Mouse (Mus musculus) hindbrain, embryonic 11.5 days (tissue): ENCODE data around the gene Coro2a. TPM values are rescaled to one million over a fixed set of nuclear protein-coding genes. Genes with fewer than 3 reads are reported as not detected.

Experiments used
- ATAC-seq: fragments of 200-750 bp; cut with Nextera tagmentation; 2 replicates; pipeline ENCODE4 v1.8.0; 2017; ENCODE audit warnings: mild to moderate bottlenecking, moderate TSS enrichment, moderate library complexity; ENCODE audit not compliant: low FRiP score
- DNase-seq: peaks from one replicate; pipeline ENCODE4 v3.0.0-alpha.2; 2015; ENCODE audit warnings: low spot score
- H3K27ac ChIP-seq: fragments of 300-500 bp; sonication (generic); 2 replicates; pipeline ENCODE4 v1.5.1; 2014; ENCODE audit warnings: mild to moderate bottlenecking, low read depth, low read length
- H3K27me3 ChIP-seq: fragments of 300-500 bp; sonication (generic); 2 replicates; pipeline ENCODE4 v1.6.1; 2014; ENCODE audit warnings: mild to moderate bottlenecking, low read length, moderate library complexity, mixed read lengths; ENCODE audit not compliant: control insufficient read depth, insufficient read depth
- H3K36me3 ChIP-seq: fragments of 300-500 bp; sonication (generic); 2 replicates; pipeline ENCODE4 v1.6.1; 2014; ENCODE audit warnings: mild to moderate bottlenecking, low read length, moderate library complexity, mixed read lengths; ENCODE audit not compliant: control insufficient read depth, insufficient read depth
- H3K4me1 ChIP-seq: fragments of 300-500 bp; sonication (generic); replicated peaks from 2 replicates; pipeline ENCODE4 v1.6.1; 2014; ENCODE audit warnings: low read length, mixed read lengths; ENCODE audit not compliant: control insufficient read depth, insufficient read depth
- H3K4me2 ChIP-seq: fragments of 300-500 bp; sonication (generic); replicated peaks from 2 replicates; pipeline ENCODE4 v1.6.1; 2014; ENCODE audit warnings: mild to moderate bottlenecking, low read depth, low read length
- H3K4me3 ChIP-seq: fragments of 300-500 bp; sonication (generic); 2 replicates; pipeline ENCODE4 v1.5.1; 2014; ENCODE audit warnings: low read depth, low read length
- H3K9ac ChIP-seq: fragments of 300-500 bp; sonication (generic); 2 replicates; pipeline ENCODE4 v1.6.1; 2014; ENCODE audit warnings: low read depth, low read length
- H3K9me3 ChIP-seq: fragments of 300-500 bp; sonication (generic); 2 replicates; pipeline ENCODE4 v1.6.1; 2016; ENCODE audit warnings: low read length; ENCODE audit not compliant: control insufficient read depth
- WGBS: fragments of 180-500 bp; shearing (Covaris S2); extraction: QIAGEN DNeasy Blood & Tissue Kit; methylation state at CpG from one replicate; pipeline ENCODE4 v1.1.7; 2014; 5-methylcytosine and 5-hydroxymethylcytosine counted together
- polyA plus RNA-seq: library from polyadenylated mRNA; unstranded; fragments of >200 nt; fragmentation: Nextera tagmentation; extraction: Ambion mirVana; gene quantifications from 2 replicates; pipeline ENCODE4 v1.2.1, GENCODE M21; 2014

The Coro2a gene
- polyA plus RNA-seq, 1 experiment from 2014 or later: 3.6 TPM

DNA sequence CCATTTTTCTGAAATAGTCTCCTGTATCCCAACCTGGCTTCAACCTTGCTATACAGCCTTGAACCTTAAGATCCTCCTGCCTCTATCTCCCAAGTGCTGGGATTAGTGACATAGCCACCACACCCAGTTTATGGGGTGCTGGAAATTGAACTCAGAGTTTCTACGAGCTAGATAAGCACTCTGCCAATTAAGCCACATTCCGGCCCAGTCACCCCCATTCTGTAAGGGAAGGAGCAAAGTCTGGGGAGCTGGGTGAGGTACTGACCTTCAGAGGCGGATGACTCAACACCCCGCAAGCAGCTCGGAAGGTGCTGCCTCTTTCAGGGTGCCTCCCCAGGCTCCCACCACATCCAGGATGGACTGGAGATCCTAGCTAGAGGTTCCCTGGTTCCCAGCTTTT lies 7.9 kb downstream of the Coro2a start:
- Histone ChIP-seq H3K4me3 (no peak overlapping the region), H3K9me3 (no peaks in the 10 kb centered on the region), H3K4me2 (no peak overlapping the region), H3K4me1 (no peaks in the 10 kb centered on the region), H3K27ac (no peak overlapping the region), H3K27me3 (no peaks in the 10 kb centered on the region), H3K9ac (no peak overlapping the region), H3K36me3 (no peaks in the 10 kb centered on the region)
- ATAC-seq (no peak), DNase-seq (no peak)
- WGBS: 92% methylated on average over 5 of the region's 5 CpGs

DNA sequence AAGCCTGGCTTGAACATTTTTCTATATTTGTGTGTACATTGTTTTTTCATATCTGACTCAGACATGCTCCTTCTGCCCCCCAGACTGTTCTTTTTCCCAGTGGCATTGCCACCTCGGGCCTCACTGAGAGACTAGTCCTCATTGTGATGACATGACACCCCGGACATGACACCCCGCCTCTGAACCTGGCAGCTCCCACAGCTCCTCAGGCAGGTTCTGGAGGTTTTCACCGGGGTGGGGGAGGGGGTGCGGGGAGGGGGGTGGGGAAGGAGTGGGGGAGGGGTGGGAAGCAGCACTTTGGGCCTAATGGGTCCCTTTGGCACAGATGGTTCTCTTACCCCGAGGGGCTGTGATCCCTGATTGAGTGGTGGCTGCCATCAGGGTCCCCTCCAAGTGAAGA lies 8.5 kb downstream of the Coro2a start:
- no peaks in the 10 kb centered on the region for H3K9me3 ChIP-seq
- H3K27me3 ChIP-seq: no peaks in the 10 kb centered on the region
- 61% methylated on average over 6 of the region's 6 CpGs for WGBS
- H3K9ac ChIP-seq: no peak overlapping the region
- H3K27ac ChIP-seq: no peak overlapping the region
- H3K4me2 ChIP-seq: no peak overlapping the region
- no peaks in the 10 kb centered on the region for H3K36me3 ChIP-seq
- H3K4me3 ChIP-seq: no peak overlapping the region
- H3K4me1 ChIP-seq: no peaks in the 10 kb centered on the region
- DNase-seq (no peak), ATAC-seq (no peak)

DNA sequence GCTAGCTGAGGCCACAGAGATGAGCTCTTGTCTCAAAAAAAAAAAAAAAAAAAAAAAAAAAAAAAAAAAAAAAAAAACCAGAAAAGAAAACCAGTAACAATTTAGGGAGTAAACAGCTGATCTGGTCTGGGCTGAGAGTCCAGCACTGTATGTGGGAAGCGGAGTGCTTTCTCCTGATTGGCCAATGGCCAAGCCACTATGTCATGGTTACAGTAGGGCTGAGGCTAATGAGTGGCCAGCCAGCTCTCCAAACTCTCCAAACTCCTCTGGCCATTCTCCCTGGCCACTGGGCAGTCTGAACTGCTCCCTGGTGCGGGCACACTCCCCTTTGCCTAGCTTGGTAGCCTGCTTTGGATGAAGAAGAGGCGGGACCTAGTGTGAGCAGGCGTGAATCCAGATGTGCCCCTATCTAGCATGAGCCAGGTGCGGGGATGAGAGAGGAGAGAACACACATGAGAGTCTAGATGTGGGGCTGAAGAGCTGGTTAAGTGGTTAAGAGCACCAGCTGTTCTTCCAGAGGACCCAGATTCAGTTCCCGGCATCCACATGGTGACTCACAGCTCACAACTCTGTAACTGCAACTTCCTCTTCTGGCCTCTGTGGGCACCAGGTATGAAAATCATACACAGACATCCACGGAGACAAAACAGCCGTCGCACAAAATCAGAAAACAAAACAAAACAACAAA lies 10.0 kb downstream of the Coro2a start:
- DNase-seq: no peak
- ATAC-seq: no peak
- no peak overlapping the region for H3K27ac ChIP-seq
- no peaks in the 10 kb centered on the region for H3K9me3 ChIP-seq
- H3K9ac ChIP-seq: no peak overlapping the region
- no peak overlapping the region for H3K4me2 ChIP-seq
- H3K4me1 ChIP-seq: no peaks in the 10 kb centered on the region
- 91% methylated on average over 9 of the region's 9 CpGs for WGBS
- no peaks in the 10 kb centered on the region for H3K27me3 ChIP-seq
- no peak overlapping the region for H3K4me3 ChIP-seq
- H3K36me3 ChIP-seq: no peaks in the 10 kb centered on the region

DNA sequence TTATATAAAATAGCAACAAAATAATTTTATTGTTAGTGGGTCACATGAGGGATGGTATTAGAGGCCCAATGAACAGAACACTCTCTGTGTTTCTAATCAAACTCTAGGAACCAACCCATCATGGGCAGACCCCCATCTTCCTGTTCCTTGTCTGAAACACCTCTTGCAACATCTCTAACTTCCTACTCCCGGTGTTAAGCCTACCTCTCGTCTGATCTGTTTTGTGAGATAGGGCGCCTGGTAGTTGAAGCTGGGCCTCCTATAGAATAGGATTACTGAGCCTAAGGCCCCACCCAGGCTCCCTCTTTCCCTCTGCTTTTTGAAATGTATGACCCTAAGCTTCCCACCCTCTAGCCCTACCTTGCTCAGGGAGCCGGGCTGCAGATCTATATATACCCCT lies 11.2 kb downstream of the Coro2a start:
- Histone ChIP-seq H3K36me3 (no peaks in the 10 kb centered on the region), H3K27ac (no peak overlapping the region), H3K27me3 (no peaks in the 10 kb centered on the region), H3K9me3 (no peaks in the 10 kb centered on the region), H3K9ac (no peak overlapping the region), H3K4me3 (no peak overlapping the region), H3K4me1 (no peaks in the 10 kb centered on the region), H3K4me2 (no peak overlapping the region)
- DNase-seq: no peak
- ATAC-seq: no peak
- whole genome bisulfite sequencing: 80% methylated on average over 4 of the region's 4 CpGs

DNA sequence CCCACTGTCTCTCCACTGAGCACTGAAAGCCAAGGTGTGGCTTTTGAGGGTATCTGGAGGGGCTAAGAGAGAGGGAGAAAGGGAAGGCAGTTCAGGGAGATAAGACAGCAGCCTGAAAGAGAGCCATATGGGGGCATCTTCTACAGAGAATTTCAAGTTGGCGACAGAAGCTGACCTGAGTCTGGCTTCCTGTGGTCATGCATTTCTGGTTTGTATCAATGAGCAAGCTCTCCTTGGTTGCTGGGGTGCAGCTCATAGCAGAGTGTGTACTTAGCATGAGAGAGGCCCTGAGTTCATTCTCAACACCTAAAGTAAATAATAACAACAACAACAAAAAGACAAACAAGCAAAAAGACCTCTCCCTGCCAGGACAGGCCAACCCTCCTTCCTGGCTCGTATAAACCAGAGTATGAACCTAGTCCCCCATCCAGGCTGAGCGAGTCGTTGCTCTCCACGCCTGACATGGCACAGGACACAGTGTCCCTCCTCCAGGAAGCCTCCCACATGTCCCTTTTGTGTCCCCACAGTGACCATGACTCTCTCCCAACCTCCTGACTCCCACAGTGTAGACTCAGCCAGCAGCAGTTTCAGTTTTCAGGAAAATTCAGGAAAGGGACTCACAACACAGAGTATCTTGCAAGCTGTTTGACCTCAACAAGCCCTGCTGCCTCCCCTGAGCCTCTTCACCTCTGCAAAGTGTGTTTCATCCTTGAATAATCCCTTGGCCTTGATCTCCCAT lies 11.9 kb downstream of the Coro2a start:
- Histone ChIP-seq H3K4me3 (no peak overlapping the region), H3K27me3 (no peaks in the 10 kb centered on the region), H3K9ac (no peak overlapping the region), H3K9me3 (no peaks in the 10 kb centered on the region), H3K27ac (no peak overlapping the region), H3K4me1 (no peaks in the 10 kb centered on the region), H3K4me2 (no peak overlapping the region), H3K36me3 (no peaks in the 10 kb centered on the region)
- 72% methylated on average over 5 of the region's 5 CpGs for WGBS
- no peak for ATAC-seq
- no peak for DNase-seq

DNA sequence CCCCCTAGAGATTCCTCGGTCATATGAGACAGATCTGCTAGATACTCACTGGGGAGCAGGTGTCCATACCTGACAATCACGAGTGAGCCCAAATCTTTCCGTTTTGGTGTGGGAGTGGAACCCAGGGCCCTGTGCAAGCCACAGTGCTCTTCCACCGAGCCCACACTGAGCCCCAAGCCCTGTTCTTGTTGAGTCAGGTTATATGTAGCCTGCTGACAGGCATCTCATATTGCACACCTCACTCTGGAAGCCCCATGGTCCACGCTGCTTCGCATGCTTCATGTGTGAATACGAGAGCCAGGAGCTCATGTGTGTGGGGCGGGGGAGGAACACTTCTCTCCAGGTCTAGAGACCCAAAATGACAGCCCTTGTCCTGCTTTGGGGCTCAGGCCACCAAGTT lies 12.9 kb downstream of the Coro2a start:
- H3K4me3 ChIP-seq: no peak overlapping the region
- WGBS: 84% methylated on average over 8 of the region's 8 CpGs
- ATAC-seq: no peak

DNA sequence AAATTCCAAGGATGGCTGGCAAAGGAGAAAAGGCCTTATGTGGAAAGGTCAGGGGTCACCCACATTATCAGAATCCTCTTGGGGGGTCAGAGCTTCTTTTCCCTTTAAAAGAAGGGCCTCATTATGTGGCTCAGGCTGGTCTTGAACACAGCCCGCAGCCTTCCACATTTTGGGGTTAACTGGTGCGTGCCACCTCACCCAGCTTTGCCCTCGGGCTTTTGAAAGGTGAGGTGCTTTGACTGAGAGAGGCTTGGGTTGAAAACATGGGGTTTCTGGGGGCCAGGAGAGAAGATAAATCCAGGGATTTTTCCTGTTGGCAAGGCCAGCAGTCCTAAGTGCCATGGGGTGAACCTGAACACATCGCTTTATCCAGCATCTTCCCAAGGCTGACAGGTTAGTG lies 15.5 kb downstream of the Coro2a start:
- no peaks in the 10 kb centered on the region for H3K9me3 ChIP-seq
- H3K27ac ChIP-seq: no peak overlapping the region
- 64% methylated on average over 4 of the region's 4 CpGs for WGBS
- H3K9ac ChIP-seq: no peak overlapping the region
- DNase-seq (no peak), ATAC-seq (no peak)
- no peaks in the 10 kb centered on the region for H3K4me1 ChIP-seq
- no peak overlapping the region for H3K4me3 ChIP-seq
- H3K27me3 ChIP-seq: no peaks in the 10 kb centered on the region
- no peaks in the 10 kb centered on the region for H3K36me3 ChIP-seq
- H3K4me2 ChIP-seq: no peak overlapping the region

More for the DNA sequence above, 12.9 kb downstream of the Coro2a start:
- no peak for DNase-seq
- no peaks in the 10 kb centered on the region for H3K27me3 ChIP-seq
- H3K4me1 ChIP-seq: no peaks in the 10 kb centered on the region
- H3K27ac ChIP-seq: no peak overlapping the region
- no peaks in the 10 kb centered on the region for H3K36me3 ChIP-seq
- no peaks in the 10 kb centered on the region for H3K9me3 ChIP-seq
- H3K9ac ChIP-seq: no peak overlapping the region
- no peak overlapping the region for H3K4me2 ChIP-seq

DNA sequence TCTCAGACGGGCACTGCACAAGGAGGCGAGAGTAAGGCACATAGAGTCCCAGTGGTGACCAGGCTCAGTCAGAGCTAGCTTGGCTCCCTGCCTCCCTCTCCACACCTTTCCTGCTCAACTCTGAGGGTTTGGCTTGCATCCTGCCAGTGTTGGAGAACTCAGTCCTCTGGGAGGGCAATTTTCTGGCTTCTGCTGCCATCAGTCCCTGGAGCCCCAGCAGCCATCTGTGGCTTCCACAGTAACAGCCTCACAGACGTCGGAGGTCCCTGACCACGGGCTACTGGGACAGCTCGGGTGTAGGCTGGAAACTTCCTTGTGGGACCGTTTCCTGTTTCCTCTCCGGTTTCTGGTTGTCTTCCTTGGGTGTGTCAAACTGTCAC lies 16.2 kb downstream of the Coro2a start:
- no peak overlapping the region for H3K4me3 ChIP-seq
- no peaks in the 10 kb centered on the region for H3K36me3 ChIP-seq
- H3K9me3 ChIP-seq: no peaks in the 10 kb centered on the region
- DNase-seq: no peak
- H3K4me2 ChIP-seq: no peak overlapping the region
- H3K4me1 ChIP-seq: no peaks in the 10 kb centered on the region
- no peaks in the 10 kb centered on the region for H3K27me3 ChIP-seq
- ATAC-seq: no peak
- H3K9ac ChIP-seq: no peak overlapping the region
- WGBS: 79% methylated on average over 8 of the region's 8 CpGs
- no peak overlapping the region for H3K27ac ChIP-seq
